Mouse (Mus musculus): ENCODE data around the gene Tmem247. TPM values are rescaled to one million over a fixed set of nuclear protein-coding genes. Genes with fewer than 3 reads are reported as not detected.

Tmem247 gene
- total and polyA plus RNA-seq, 3 experiments, result not detected

GRCm38 (mm10) chr17:86880056-86880455 is 37.1 kb upstream of the Tmem247 start:
- TF ChIP-seq USF2 (conservative IDR thresholded peaks at IDR 0.05; ENCODE audit: low read depth, low read length) (no peak), ZC3H11A (IDR thresholded peaks at IDR 0.05; ENCODE audit: low read depth, low read length) (no peak), USF1 (IDR thresholded peaks at IDR 0.05; ENCODE audit: low read depth, low read length) (no peak), TBP (conservative IDR thresholded peaks at IDR 0.05; ENCODE audit: low read depth, low read length) (no peak), CTCF (conservative IDR thresholded peaks at IDR 0.05 in 1 of 2, IDR thresholded peaks at IDR 0.05 in 1 of 2; ENCODE audit: low read depth in 2 of 2, low read length in 2 of 2) (no peak), RAD21 (IDR thresholded peaks at IDR 0.05; ENCODE audit: low read depth, low read length) (no peak), RCOR1 (conservative IDR thresholded peaks at IDR 0.05; ENCODE audit: low read depth, low read length) (no peak), BHLHE40 (IDR thresholded peaks at IDR 0.05; ENCODE audit: low read depth, low read length) (no peak), MXI1 (IDR thresholded peaks at IDR 0.05; ENCODE audit: low read depth, low read length) (no peak), CHD1 (IDR thresholded peaks at IDR 0.05; ENCODE audit: low read depth, low read length) (no peak), E2F4 (IDR thresholded peaks at IDR 0.05; ENCODE audit: insufficient replicate concordance, low read depth, low read length) (no peak), GABPA (IDR thresholded peaks at IDR 0.05; ENCODE audit: insufficient replicate concordance, low read depth, low read length) (no peak), NELFE (IDR thresholded peaks at IDR 0.05; ENCODE audit: low read depth, low read length) (no peak), MAX (IDR thresholded peaks at IDR 0.05; ENCODE audit: low read length) (no peak), PAX5 (IDR thresholded peaks at IDR 0.05; ENCODE audit: low read length) (no peak), CHD2 (IDR thresholded peaks at IDR 0.05; ENCODE audit: low read length) (no peak), POLR2A (IDR thresholded peaks at IDR 0.05; ENCODE audit: low read depth, low read length) (no peak), ZKSCAN1 (IDR thresholded peaks at IDR 0.05; ENCODE audit: borderline replicate concordance, low read depth, low read length) (no peak)
- in situ Hi-C loops (cut with MboI; ENCODE audit: low pct_ligation_motif_present, low pct_unique_long_range_greater_than_20kb, low sequenced_read_pairs) (no loop called here), dilution Hi-C loops (cut with MboI; ENCODE audit: extremely low pct_ligation_motif_present, extremely low pct_unique_long_range_greater_than_20kb, low sequenced_read_pairs) (no loop called here)
- no peak for DNase-seq (ENCODE audit: extremely low read depth)
- Histone ChIP-seq H3K27ac (ENCODE audit: insufficient read depth, low read depth) (no peak overlapping the region), H3K9me3 (replicated peaks; ENCODE audit: low read length) (no peaks in the 10 kb centered on the region), H3K9ac (ENCODE audit: insufficient read depth, low read depth) (no peak overlapping the region), H3K36me3 (replicated peaks in 1 of 2; ENCODE audit: control insufficient read depth in 1 of 2, insufficient read depth in 1 of 2, low read length in 1 of 2) (no peaks in the 10 kb centered on the region), H3K27me3 (replicated peaks) (no peaks in the 10 kb centered on the region), H3K4me3 (replicated peaks in 1 of 3; ENCODE audit: low read depth in 2 of 3, low read length in 2 of 3, poor library complexity in 1 of 3) (no peak overlapping the region), H3K4me2 (ENCODE audit: insufficient read depth, low read depth, poor library complexity, severe bottlenecking) (no peak overlapping the region), H3K4me1 (ENCODE audit: control insufficient read depth in 1 of 2, insufficient read depth in 2 of 2) (no peaks in the 10 kb centered on the region), H3K79me2 (replicated peaks; ENCODE audit: control insufficient read depth, extremely low read depth, insufficient read depth, poor library complexity, severe bottlenecking) (no peaks in the 10 kb centered on the region)

GRCm38 (mm10) chr17:86880461-86881044 is 36.6 kb upstream of the Tmem247 start:
- no peak overlapping the region for H3K27ac ChIP-seq (ENCODE audit: insufficient read depth, low read depth)
- no peaks in the 10 kb centered on the region for H3K36me3 ChIP-seq (replicated peaks in 1 of 2; ENCODE audit: control insufficient read depth in 1 of 2, insufficient read depth in 1 of 2, low read length in 1 of 2)
- H3K9ac ChIP-seq (ENCODE audit: insufficient read depth, low read depth), result no peak overlapping the region
- H3K9me3 ChIP-seq (replicated peaks; ENCODE audit: low read length), result no peaks in the 10 kb centered on the region
- DNase-seq (ENCODE audit: extremely low read depth), result no peak
- H3K4me1 ChIP-seq (ENCODE audit: control insufficient read depth in 1 of 2, insufficient read depth in 2 of 2), result no peaks in the 10 kb centered on the region
- dilution Hi-C loops (cut with MboI; ENCODE audit: extremely low pct_ligation_motif_present, extremely low pct_unique_long_range_greater_than_20kb, low sequenced_read_pairs), result no loop called here
- no peaks in the 10 kb centered on the region for H3K79me2 ChIP-seq (replicated peaks; ENCODE audit: control insufficient read depth, extremely low read depth, insufficient read depth, poor library complexity, severe bottlenecking)
- H3K27me3 ChIP-seq (replicated peaks), result no peaks in the 10 kb centered on the region
- no peak for TF ChIP-seq CHD1 (IDR thresholded peaks at IDR 0.05; ENCODE audit: low read depth, low read length)
- TF ChIP-seq TBP (conservative IDR thresholded peaks at IDR 0.05; ENCODE audit: low read depth, low read length), result no peak
- TF ChIP-seq ELF1 (IDR thresholded peaks at IDR 0.05; ENCODE audit: low read depth, low read length), result no peak
- TF ChIP-seq USF1 (IDR thresholded peaks at IDR 0.05; ENCODE audit: low read depth, low read length), result no peak
- no peak for TF ChIP-seq MEF2A (IDR thresholded peaks at IDR 0.05; ENCODE audit: borderline replicate concordance, low read depth, low read length)
- TF ChIP-seq JUND (conservative IDR thresholded peaks at IDR 0.05; ENCODE audit: low read depth, low read length), result no peak
- no peak for TF ChIP-seq MYC (IDR thresholded peaks at IDR 0.05; ENCODE audit: low read depth, low read length)
- TF ChIP-seq PAX5 (IDR thresholded peaks at IDR 0.05; ENCODE audit: low read length), result no peak
- no peak for TF ChIP-seq TCF12 (IDR thresholded peaks at IDR 0.05; ENCODE audit: low read depth, low read length)
- no peak for TF ChIP-seq SMC3 (IDR thresholded peaks at IDR 0.05; ENCODE audit: low read depth, low read length)
- no peak for TF ChIP-seq HCFC1 (IDR thresholded peaks at IDR 0.05; ENCODE audit: low read depth, low read length)
- no peak for TF ChIP-seq ZC3H11A (IDR thresholded peaks at IDR 0.05; ENCODE audit: low read depth, low read length)
- TF ChIP-seq NELFE (IDR thresholded peaks at IDR 0.05; ENCODE audit: low read depth, low read length), result no peak
- no peak for TF ChIP-seq RAD21 (IDR thresholded peaks at IDR 0.05; ENCODE audit: low read depth, low read length)
- TF ChIP-seq USF2 (conservative IDR thresholded peaks at IDR 0.05; ENCODE audit: low read depth, low read length), result no peak
- no peak for TF ChIP-seq EP300 (IDR thresholded peaks at IDR 0.05; ENCODE audit: low read length)
- no peak for TF ChIP-seq KAT2A (IDR thresholded peaks at IDR 0.05; ENCODE audit: insufficient replicate concordance, low read length)
- H3K4me3 ChIP-seq (replicated peaks in 1 of 3; ENCODE audit: low read depth in 2 of 3, low read length in 2 of 3, poor library complexity in 1 of 3), result no peak overlapping the region
- H3K4me2 ChIP-seq (ENCODE audit: insufficient read depth, low read depth, poor library complexity, severe bottlenecking), result no peak overlapping the region
- in situ Hi-C loops (cut with MboI; ENCODE audit: low pct_ligation_motif_present, low pct_unique_long_range_greater_than_20kb, low sequenced_read_pairs), result no loop called here

Measured in CH12.LX (cell line).